Mouse (Mus musculus) left cerebral cortex, postnatal 36 days (tissue): Measurements from ENCODE around the gene Foxb1. TPM values are rescaled to one million over a fixed set of nuclear protein-coding genes. Genes with fewer than 3 reads are reported as not detected.

ENCODE experiments used
- DNase-seq, 2 experiments: peaks; one replicate each; pipeline ENCODE4 v3.0.0; 2021 to 2022; ENCODE audit warnings: low spot score in 2 of 2, mixed read lengths in 1 of 2
- intact Hi-C: fragments of 180-260 bp; cut with DNase I; formaldehyde crosslinking; loops from one replicate; pipeline ENCODE4 v1.15.1; 2025
- total RNA-seq, 2 experiments: library from RNA; stranded (reverse); gene quantifications; 2 replicates each; pipeline ENCODE4 v1.2.3; 2021

Gene Foxb1
- total RNA-seq: not detected

GRCm38 (mm10) chr9:69760371-69761301 lies at the start of gene Foxb1:
Gene Foxb1, minus strand, starts transcription at chr9:69760940.
- intact Hi-C loops: loop anchor here (5.0 kb wide), 1 partner anchor 253 kb away; no protein-coding TSS in a partner anchor
- DNase-seq: no peak

- intact Hi-C loops: no loop called here
- no peak for DNase-seq
These were observed 29.8 kb upstream of the Foxb1 start for GRCm38 (mm10) chr9:69790562-69790961.

GRCm38 (mm10) chr9:69779996-69780395 lies 19.3 kb upstream of the Foxb1 start:
- intact Hi-C loops: no loop called here

GRCm38 (mm10) chr9:69769949-69770585 lies 9.3 kb upstream of the Foxb1 start:
- DNase-seq: no peak
- intact Hi-C loops: no loop called here

More at GRCm38 (mm10) chr9:69779996-69780395, 19.3 kb upstream of the Foxb1 start:
- DNase-seq: no peak

GRCm38 (mm10) chr9:69769091-69769948 lies 8.6 kb upstream of the Foxb1 start:
- no peak for DNase-seq
- intact Hi-C loops: no loop called here

GRCm38 (mm10) chr9:69768136-69768875 lies 7.6 kb upstream of the Foxb1 start:
- no peak for DNase-seq
- intact Hi-C loops: no loop called here

- DNase-seq: no peak
- intact Hi-C loops: no loop called here
These were observed 6.7 kb upstream of the Foxb1 start for GRCm38 (mm10) chr9:69767421-69767820.

- intact Hi-C loops: no loop called here
These were observed 6.2 kb upstream of the Foxb1 start for GRCm38 (mm10) chr9:69766936-69767335.

GRCm38 (mm10) chr9:69766301-69766700 lies 5.6 kb upstream of the Foxb1 start:
- intact Hi-C loops: no loop called here
- DNase-seq: no peak

More at GRCm38 (mm10) chr9:69766936-69767335, 6.2 kb upstream of the Foxb1 start:
- DNase-seq: no peak

- intact Hi-C loops: no loop called here
- no peak for DNase-seq
These were observed 4.8 kb upstream of the Foxb1 start for GRCm38 (mm10) chr9:69765483-69766050.

GRCm38 (mm10) chr9:69764586-69765482 lies 4.1 kb upstream of the Foxb1 start:
- intact Hi-C loops: loop anchor here (5.0 kb wide), 1 partner anchor 258 kb away; no protein-coding TSS in a partner anchor
- no peak for DNase-seq

GRCm38 (mm10) chr9:69763681-69764585 lies 3.2 kb upstream of the Foxb1 start:
- no peak for DNase-seq
- intact Hi-C loops: loop anchor here (5.0 kb wide), 1 partner anchor 257 kb away; no protein-coding TSS in a partner anchor

GRCm38 (mm10) chr9:69762703-69763102 lies 2.0 kb upstream of the Foxb1 start:
- DNase-seq: no peak

GRCm38 (mm10) chr9:69762221-69762620 lies 1.5 kb upstream of the Foxb1 start:
- DNase-seq: no peak
- intact Hi-C loops: loop anchor here (5.0 kb wide), 1 partner anchor 255 kb away; no protein-coding TSS in a partner anchor

More at GRCm38 (mm10) chr9:69762703-69763102, 2.0 kb upstream of the Foxb1 start:
- intact Hi-C loops: loop anchor here (5.0 kb wide), 1 partner anchor 255 kb away; no protein-coding TSS in a partner anchor

GRCm38 (mm10) chr9:69761569-69761968 lies 829 bp upstream of the Foxb1 start:
- intact Hi-C loops: loop anchor here (5.0 kb wide), 1 partner anchor 254 kb away; no protein-coding TSS in a partner anchor
- DNase-seq: no peak

- no peak for DNase-seq
- intact Hi-C loops: loop anchor here (5.0 kb wide), 2 partner anchors 87 to 252 kb away; no protein-coding TSS in a partner anchor
These were observed 969 bp downstream of the Foxb1 start for GRCm38 (mm10) chr9:69759721-69760221.
